Mouse (Mus musculus) lung, adult 18-20 months (tissue): ENCODE measurements at regions not wholly inside any gene's neighbourhood (a gene's known extent, or its start where the extent isn't known, plus 50 kb on each side); places are given as distances from the start of the nearest gene placed in this dataset.
A peak's percentile ranks its signal among the peaks of the same experiment; 100 is the strongest.

Source experiments
- DNase-seq, 2 experiments: peaks; one replicate each; pipeline ENCODE4 v3.0.0; 2022; ENCODE audit warnings: mixed read lengths in 2 of 2

- DNase-seq, result peak in 1 of 2 experiments; percentile 0
Measured at GRCm38 (mm10) chrX:35683332-35683731, 205.3 kb upstream of the Dock11 start.
